Mouse (Mus musculus): ENCODE data around the gene Fcamr. TPM values are rescaled to one million over a fixed set of nuclear protein-coding genes. Genes with fewer than 3 reads are reported as not detected.

The Fcamr gene
- polyA plus RNA-seq, 1 experiment from 2014 or later = not detected

DNA sequence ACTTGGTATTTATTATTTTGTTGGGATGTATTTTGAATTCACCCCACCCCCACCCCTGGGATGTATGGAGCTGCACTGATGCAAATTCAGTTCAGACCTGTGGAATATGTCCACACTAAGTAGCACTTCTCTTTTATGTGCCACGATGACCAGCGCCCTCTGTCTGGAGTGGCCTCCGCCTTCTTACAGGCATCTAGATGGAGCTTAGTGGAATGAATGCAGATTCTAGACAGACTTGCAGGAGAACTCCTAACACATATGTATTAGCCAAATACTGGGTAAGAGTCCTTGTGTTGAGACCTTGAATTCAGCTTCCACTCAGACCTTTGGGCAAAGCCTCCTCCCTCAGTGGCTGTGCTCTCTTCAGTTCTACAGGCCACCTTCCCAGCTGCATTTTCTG lies 10.2 kb downstream of the Fcamr start:
- Histone ChIP-seq H3K9ac (no peak overlapping the region), H3K4me1 (no peaks in the 10 kb centered on the region), H3K4me2 (no peak overlapping the region), H3K4me3 (no peak overlapping the region), H3K36me3 (no peaks in the 10 kb centered on the region), H3K27me3 (replicated peaks) (no peaks in the 10 kb centered on the region), H3K9me3 (replicated peaks) (no peaks in the 10 kb centered on the region), H3K27ac (no peak overlapping the region)
- 67% methylated on average over 3 of the region's 3 CpGs for WGBS (ENCODE audit: insufficient replicate concordance)
- no peak for ATAC-seq

DNA sequence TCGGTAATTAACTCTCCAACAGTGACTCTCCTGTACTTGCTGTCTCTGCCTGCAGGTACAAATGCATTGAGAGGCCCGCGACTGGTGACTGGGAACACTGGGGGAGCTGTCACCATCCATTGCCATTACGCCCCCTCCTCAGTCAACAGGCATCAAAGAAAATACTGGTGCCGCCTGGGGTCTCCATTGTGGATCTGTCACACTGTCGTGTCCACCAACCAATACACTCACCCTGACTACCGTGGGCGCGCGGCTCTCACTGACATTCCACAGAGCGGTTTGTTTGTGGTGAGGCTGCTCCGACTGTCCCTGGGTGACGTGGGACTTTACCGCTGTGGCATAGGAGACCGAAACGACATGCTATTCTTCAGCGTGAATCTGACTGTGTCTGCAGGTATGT lies 10.6 kb downstream of the Fcamr start:
- Histone ChIP-seq H3K36me3 (no peaks in the 10 kb centered on the region), H3K9ac (no peak overlapping the region), H3K9me3 (replicated peaks) (no peaks in the 10 kb centered on the region), H3K27ac (no peak overlapping the region), H3K4me2 (no peak overlapping the region), H3K4me3 (no peak overlapping the region), H3K4me1 (no peaks in the 10 kb centered on the region), H3K27me3 (replicated peaks) (no peaks in the 10 kb centered on the region)
- WGBS (ENCODE audit: insufficient replicate concordance) = 68% methylated on average over 17 of the region's 17 CpGs
- ATAC-seq = no peak

DNA sequence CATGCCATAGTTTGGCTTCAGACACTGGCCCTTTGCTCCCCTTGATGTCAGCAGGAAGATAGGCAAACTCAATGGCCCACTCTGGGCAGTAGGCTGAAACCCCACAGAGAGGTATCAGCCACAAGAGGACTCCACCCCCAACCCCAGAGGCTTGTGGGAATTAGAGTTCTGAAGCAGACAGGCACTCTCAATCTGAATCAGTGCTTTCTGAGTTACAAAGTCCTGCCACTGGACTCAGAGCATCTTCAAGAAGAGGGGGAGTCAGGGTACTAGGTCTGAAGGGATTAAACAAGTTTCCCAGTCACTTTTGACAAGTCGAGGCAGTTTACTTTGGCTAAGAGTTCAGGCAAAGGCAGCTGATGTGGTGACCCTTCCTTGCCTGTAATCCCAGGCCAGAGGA lies 19.0 kb downstream of the Fcamr start:
- ATAC-seq = no peak
- H3K9ac ChIP-seq = no peak overlapping the region
- WGBS (ENCODE audit: insufficient replicate concordance) = 53% methylated on average over 1 of the region's 1 CpGs
- H3K27me3 ChIP-seq (replicated peaks) = no peaks in the 10 kb centered on the region
- no peak overlapping the region for H3K27ac ChIP-seq
- H3K36me3 ChIP-seq = no peaks in the 10 kb centered on the region
- H3K4me1 ChIP-seq = no peaks in the 10 kb centered on the region
- H3K9me3 ChIP-seq (replicated peaks) = no peaks in the 10 kb centered on the region
- no peak overlapping the region for H3K4me3 ChIP-seq
- no peak overlapping the region for H3K4me2 ChIP-seq

DNA sequence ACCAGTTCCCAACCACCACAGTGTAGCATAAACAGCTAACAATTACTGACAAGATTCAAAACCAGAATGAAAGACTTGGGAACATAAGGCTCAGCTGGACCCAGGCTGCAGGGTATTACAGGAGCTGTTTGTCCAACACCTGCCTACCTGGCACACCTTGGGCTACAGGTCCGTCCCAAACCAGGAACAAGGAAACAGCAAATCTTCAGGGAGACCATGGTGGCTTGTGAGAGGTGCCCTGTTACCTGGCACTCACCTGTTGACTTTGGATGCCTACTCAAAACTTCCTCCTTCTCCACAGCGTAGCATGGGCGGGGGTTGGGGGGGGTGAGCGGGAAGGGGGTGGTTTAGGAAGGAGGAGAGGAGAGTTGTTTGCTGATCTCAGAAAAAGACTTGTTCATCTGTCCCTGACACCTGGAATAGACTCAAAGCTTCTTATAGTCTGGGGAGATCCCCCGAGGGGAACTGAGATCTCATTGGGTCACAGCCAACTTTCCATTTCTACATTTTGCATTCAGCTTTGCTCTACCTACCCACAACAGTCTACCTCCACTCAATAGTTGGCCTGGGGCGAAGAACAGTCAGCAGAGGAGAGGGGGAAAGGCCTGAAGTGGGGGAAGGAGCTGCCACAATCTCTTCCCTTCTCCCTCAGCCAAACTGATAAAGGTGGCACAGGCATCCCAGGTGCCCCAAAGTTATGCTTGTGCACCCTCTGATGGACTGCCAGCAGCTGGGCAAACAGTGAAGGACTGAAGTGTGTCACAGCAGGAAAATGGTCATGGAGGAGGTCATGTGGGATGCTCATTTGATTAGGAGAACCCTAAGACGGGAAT lies 19.8 kb downstream of the Fcamr start:
- no peaks in the 10 kb centered on the region for H3K27me3 ChIP-seq (replicated peaks)
- H3K4me2 ChIP-seq = no peak overlapping the region
- H3K4me3 ChIP-seq = no peak overlapping the region
- no peaks in the 10 kb centered on the region for H3K9me3 ChIP-seq (replicated peaks)
- ATAC-seq = no peak
- whole genome bisulfite sequencing (ENCODE audit: insufficient replicate concordance) = 56% methylated on average over 7 of the region's 7 CpGs
- H3K36me3 ChIP-seq = no peaks in the 10 kb centered on the region
- H3K4me1 ChIP-seq = no peaks in the 10 kb centered on the region
- no peak overlapping the region for H3K9ac ChIP-seq
- no peak overlapping the region for H3K27ac ChIP-seq

DNA sequence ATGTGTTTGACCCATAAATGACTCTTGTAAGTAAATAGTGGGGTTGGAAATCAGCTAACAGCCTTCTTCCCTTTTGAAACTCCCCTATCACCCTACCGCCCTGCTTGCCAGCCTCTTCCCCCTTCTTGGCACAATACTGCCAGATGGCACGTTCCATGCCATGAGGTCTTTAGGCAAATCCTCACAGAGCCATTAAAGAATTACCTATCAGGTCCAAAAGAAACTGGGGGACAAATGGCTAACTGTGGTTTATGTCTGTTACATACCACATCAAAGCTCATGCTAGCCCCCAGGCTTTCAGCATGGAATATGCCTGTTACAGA lies 20.4 kb downstream of the Fcamr start:
- Histone ChIP-seq H3K36me3 (no peaks in the 10 kb centered on the region), H3K9ac (no peak overlapping the region), H3K4me1 (no peaks in the 10 kb centered on the region), H3K27me3 (replicated peaks) (no peaks in the 10 kb centered on the region), H3K9me3 (replicated peaks) (no peaks in the 10 kb centered on the region), H3K4me3 (no peak overlapping the region), H3K27ac (peak overlapping the region; percentile 51; the same call in 1 of the 2 replicates), H3K4me2 (no peak overlapping the region)
- no peak for ATAC-seq
- 70% methylated on average over 2 of the region's 2 CpGs for WGBS (ENCODE audit: insufficient replicate concordance)

DNA sequence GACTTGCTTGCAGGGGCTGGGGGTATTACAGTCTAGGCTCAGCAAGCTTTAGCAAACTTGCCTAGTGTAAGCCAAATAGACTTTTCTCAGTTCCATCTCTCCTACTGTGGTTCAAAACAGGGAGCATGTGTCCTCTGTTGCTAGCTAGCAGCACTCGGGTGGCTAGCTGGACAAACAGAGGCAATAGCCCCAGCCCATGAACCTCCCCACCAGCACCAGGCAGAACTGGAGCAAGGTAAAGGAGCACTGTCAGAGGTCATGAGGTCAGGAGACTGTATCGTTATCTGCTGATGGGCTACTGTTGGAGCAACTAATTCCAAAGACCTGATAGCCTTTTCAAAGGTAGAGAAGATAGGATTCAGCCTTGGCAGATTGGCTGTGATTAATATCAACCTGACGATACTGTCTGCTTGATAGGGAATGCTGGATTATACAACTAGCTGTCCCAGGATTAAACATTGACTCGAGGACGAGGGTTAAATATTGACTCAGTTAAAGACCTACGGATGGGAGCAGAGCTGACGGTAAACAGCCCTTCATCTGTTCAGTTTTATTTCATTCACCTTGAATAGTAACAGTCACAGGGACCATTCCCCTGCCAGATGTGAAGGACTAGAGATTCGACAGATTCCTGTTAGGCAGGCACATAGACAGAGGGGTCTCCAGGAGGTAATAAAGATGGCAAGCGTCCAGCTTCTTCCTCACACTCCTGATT lies 21.4 kb downstream of the Fcamr start:
- Histone ChIP-seq H3K36me3 (no peaks in the 10 kb centered on the region), H3K9me3 (replicated peaks) (no peaks in the 10 kb centered on the region), H3K27ac (peak overlapping the region; percentile 51), H3K27me3 (replicated peaks) (no peaks in the 10 kb centered on the region), H3K4me3 (no peak overlapping the region), H3K9ac (no peak overlapping the region), H3K4me2 (no peak overlapping the region), H3K4me1 (no peaks in the 10 kb centered on the region)
- 56% methylated on average over 9 of the region's 9 CpGs for WGBS (ENCODE audit: insufficient replicate concordance)
- ATAC-seq = peak; percentile 73

DNA sequence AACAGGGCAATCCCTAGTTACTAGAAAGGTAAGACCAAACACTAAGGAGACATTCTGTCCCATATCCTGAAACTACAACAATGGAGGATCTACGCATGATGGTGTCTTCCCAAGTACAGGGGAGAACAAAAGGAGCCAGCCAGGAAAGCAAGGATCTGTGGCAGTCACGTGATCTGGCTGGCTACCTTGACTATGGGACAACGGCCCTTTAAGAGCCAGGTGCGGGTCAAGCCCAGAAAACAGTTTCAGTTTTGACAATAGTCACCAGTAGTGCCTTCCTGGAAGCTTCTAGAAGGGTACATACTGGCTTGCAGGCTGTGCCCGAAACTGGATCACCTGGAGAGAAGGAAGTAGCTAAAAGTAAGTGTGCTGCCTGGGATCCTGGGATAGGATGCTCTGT lies 25.7 kb downstream of the Fcamr start, which contains the start of gene Pigr:
TSS of gene Pigr (plus strand) at position 237 of the 400 bp plus-strand sequence.
- Histone ChIP-seq H3K4me1 (peaks cover 8% of the 10 kb centered on the region), H3K27me3 (replicated peaks) (no peaks in the 10 kb centered on the region), H3K9ac (no peak within 1 kb of the TSS), H3K27ac (no peak within 1 kb of the TSS), H3K9me3 (replicated peaks) (no peaks in the 10 kb centered on the region), H3K4me2 (no peak within 1 kb of the TSS), H3K4me3 (no peak within 1 kb of the TSS), H3K36me3 (no peaks in the 10 kb centered on the region)
- WGBS (ENCODE audit: insufficient replicate concordance) = 70% methylated on average over 5 of the region's 5 CpGs
- ATAC-seq = no peak

DNA sequence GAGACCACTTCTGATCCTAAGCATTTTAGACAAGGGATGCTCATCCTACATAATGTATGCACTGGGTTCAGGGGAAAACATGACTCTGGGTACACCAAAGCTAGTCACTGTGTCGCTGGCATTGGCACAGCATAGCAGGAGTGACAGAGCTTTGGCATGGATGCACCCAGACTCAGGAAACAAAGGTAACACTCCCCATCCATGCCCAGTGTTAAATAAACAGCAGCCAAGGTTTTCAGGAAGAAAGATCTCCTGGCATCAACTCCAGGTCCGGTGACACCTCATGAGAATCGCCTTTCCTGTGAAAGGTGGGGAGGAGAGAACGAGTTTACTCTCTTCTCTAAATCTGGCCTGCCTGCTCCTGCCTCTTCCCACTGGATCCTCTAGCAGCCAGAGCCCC lies 28.0 kb downstream of the Fcamr start:
- Histone ChIP-seq H3K9ac (no peak overlapping the region), H3K4me2 (no peak overlapping the region), H3K4me3 (no peak overlapping the region), H3K27me3 (replicated peaks) (no peaks in the 10 kb centered on the region), H3K36me3 (no peaks in the 10 kb centered on the region), H3K9me3 (replicated peaks) (no peaks in the 10 kb centered on the region), H3K27ac (no peak overlapping the region), H3K4me1 (peaks cover 8% of the 10 kb centered on the region)
- WGBS (ENCODE audit: insufficient replicate concordance) = 59% methylated on average over 4 of the region's 4 CpGs
- no peak for ATAC-seq

DNA sequence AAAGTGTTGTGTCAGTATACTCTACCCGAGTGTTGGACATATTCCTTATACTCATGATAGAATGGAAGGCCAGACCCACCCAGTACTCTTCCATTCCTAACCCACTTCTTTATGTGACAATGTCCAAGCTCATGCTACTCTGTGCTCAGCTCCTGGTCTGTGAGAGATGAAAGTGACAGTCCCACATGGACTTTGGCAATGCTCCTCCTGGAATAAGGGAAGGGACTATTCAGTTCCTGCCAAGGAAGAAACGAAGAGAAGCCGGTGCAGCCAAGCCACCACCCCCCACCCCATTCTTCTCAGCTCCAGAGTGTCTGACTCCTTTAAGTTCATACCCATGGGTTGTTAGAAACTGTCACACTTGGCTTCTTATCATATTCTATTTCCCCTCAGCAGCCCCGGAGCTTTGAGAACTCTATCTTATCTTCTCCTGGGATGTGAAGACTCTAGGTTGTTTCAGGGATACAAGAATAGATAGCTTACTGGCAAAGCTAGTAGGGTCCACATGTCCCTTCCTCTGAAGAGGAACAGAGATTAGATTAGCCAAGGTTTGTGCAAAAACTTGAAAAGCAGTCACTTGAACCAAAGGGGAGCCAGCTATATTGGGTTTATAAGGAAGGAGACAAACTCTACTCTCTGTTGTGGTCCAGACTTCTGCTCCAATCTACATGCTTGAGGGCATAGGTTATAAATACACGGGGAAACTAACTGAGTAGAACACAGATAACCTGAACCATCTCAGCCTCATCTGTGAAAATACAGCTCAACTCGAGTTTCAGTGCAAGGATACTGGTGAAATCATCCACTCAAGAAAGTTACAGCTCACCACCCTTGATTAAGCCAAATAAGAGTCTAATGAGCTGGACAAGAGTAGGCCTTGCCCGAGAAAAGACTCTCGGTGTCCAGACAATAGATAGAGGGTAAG lies 29.5 kb downstream of the Fcamr start:
- H3K4me1 ChIP-seq = peaks cover 8% of the 10 kb centered on the region
- H3K27me3 ChIP-seq (replicated peaks) = no peaks in the 10 kb centered on the region
- 0 out of 2 replicates have a peak, but pooled peaks have one; percentile 15 for ATAC-seq
- H3K4me3 ChIP-seq = no peak overlapping the region
- H3K27ac ChIP-seq = no peak overlapping the region
- H3K4me2 ChIP-seq = no peak overlapping the region
- no peak overlapping the region for H3K9ac ChIP-seq
- no peaks in the 10 kb centered on the region for H3K36me3 ChIP-seq
- H3K9me3 ChIP-seq (replicated peaks) = no peaks in the 10 kb centered on the region
- WGBS (ENCODE audit: insufficient replicate concordance) = 33% methylated on average over 8 of the region's 8 CpGs

DNA sequence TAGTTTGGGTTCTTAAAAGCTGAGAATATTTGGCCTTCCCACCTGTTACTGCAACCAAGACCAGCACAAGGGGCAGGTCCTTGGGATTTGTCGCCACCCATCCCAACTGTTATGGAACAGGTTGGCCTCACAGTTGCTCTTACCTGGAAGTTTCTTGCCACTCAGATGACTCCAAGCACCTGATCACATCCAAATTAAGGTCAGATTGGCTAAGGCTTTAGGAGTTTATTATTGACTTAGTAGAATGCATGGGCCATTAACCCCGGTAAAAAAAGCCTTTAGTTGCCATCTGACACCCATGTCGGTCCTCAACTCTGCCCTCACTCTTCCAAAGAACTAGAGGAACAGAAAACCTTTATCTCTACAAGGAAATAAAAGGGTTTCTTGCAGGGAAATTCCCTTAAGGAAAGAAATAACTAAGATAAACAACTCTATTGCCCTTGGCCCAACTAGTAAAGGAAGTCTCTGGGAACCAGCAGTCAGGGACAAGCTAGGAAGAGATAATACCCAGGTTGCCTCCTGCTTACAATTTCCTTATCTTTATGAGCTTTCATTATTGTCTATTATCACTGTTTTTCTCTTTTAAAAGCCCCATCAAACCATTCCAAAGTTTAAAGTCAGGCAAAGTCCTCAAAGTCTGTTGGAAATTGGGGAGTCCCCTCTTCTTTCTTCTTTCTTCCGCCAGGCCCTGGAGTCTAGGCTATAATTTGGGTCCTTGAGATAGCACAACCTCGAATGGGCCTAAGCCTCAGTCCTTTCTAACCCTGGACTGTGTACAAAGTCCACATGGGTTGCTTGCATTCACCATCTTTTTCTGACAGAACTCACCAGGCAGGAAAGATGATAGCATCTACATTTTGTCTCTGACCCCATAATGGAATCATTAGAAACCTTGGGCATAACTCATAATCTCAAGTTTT lies 31.8 kb downstream of the Fcamr start:
- Histone ChIP-seq H3K36me3 (no peaks in the 10 kb centered on the region), H3K9ac (no peak overlapping the region), H3K4me3 (no peak overlapping the region), H3K27ac (no peak overlapping the region), H3K9me3 (replicated peaks) (no peaks in the 10 kb centered on the region), H3K4me2 (no peak overlapping the region), H3K27me3 (replicated peaks) (no peaks in the 10 kb centered on the region), H3K4me1 (peaks cover 8% of the 10 kb centered on the region)
- ATAC-seq = no peak
- WGBS (ENCODE audit: insufficient replicate concordance) = 60% methylated on average over 5 of the region's 5 CpGs
